Mouse (Mus musculus): Measurements from ENCODE around the gene Gm8677.
"Not testable (repeated sequence)": the region's sequence is repeated elsewhere in the genome, so short reads cannot be mapped to it uniquely, and the experiment has no call there.

Gene Gm8677

GRCm38 (mm10) chr7:22534787-22535186 is at the start of gene Gm8677:
Gm8677 (minus strand) TSS chr7:22534887.
- DNase-seq (ENCODE audit: low spot score in 2 of 2), result not testable (repeated sequence)

DNA sequence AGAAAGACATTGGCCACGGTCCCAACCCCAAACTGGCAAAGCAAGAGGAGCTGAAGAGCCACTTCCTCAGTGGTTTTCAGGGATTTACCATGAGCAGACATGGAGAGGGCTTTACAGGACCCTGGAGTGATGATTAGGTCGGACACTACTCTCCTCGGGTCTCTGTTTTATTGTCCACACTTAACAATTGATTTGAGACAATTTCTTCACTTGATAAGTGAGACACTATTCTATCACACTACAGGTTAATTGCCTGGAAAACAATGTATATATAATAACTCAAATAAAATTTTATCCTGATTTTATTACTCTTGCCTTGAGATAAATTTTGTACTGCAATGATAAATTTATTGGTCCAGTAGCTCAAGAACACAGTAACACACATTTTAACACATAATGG is 30.6 kb upstream of the Gm8677 start, which contains the start of gene Gm4201:
Gm4201 (minus strand) TSS at position 101 of the 400 bp plus-strand sequence.
- DNase-seq (ENCODE audit: low spot score in 2 of 2), result not testable (repeated sequence)

DNA sequence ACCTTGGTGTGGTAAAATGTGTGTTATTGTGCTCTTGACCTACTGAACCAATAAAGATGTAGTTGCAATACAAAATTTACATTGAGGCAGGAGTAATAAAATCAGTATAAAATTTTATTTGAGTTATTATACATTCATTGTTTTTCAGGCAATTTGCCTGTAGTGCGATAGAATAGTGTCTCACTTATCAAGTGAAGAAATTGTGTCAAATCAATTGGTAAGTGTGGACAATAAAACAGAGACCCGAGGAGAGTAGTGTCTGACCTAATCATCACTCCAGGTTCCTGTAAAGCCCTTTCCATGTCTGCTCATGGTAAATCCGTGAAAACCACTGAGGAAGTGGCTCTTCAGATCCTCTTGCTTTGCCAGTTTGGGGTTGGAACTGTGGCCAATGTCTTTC is 12.0 kb downstream of the Gm8677 start, which contains the start of gene Vmn1r152:
Vmn1r152 (plus strand) TSS at position 301 of the 400 bp plus-strand sequence.
- DNase-seq (ENCODE audit: low spot score in 2 of 2), result not testable (repeated sequence)

GRCm38 (mm10) chr7:22499578-22499977 is 35.1 kb downstream of the Gm8677 start, which contains the start of gene Vmn1r151:
Vmn1r151 (minus strand) TSS chr7:22499678.
- DNase-seq (ENCODE audit: low spot score in 2 of 2), result not testable (repeated sequence)

Data from thymus, postnatal 10 days (tissue).